Mouse (Mus musculus): ENCODE measurements around the gene H1f0.
A peak's percentile ranks its signal among the peaks of the same experiment; 100 is the strongest.

Gene H1f0

DNA sequence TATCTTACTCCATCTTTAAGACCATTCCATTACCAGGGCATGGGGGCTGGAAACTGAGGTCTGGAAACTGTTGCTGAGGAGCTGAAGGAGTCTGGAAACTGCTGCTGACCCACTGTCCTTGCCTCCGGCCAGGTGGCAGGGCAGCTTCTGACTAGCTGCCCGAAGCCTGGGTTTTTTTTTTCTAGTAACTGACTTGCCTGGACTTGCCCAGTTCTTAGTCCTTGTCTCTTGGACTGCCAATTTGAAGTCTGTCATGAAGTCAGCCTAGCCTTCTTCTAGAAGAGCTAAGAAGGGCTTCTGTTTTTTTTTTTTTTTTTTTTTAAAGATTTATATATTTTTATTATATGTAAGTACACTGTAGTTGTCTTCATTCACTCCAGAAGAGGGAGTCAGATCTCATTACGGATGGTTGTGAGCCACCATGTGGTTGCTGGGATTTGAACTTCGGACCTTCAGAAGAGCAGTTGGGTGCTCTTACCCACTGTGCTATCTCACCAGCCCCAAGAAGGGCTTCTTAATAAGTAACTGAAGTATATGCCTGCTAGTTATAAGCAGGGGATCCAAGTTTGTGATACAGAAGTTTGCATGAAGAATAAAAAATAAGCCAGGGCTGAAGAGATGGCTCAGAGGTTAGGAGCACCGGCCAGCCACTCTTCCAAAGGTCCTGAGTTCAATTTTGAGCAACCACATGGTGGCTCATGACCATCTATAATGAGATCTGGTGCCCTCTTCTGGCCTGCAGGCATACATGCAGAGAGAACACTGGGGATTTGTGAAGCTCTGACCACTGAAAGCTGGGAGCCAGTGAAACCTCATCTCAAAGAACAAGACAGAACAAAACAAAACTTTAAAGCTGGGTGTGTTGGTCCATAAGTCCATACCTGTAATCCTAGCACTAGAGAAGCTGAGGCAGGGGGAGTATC, 43.1 kb downstream of the H1f0 start:
- DNase-seq (ENCODE audit: low read depth, low spot score), result no peak

DNA sequence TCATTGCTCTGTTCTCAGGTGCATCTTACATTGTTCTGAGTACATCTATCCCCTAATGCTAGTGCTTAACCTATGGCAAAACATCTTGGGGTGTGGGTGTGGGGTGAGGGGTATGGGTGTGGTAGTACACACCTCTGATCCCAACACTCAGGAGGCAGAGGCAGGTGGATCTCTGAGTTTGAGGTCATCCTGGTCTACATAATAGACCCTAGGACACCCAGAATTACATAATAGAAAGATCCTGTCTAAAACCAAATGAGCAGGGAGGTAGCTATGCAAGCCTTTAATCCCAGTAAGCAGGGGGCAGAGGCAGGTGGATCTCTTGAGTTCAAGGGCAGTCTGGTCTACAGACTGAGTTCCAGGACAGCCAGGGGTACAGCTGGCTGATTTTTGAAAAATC, 45.5 kb downstream of the H1f0 start:
- DNase-seq (ENCODE audit: low read depth, low spot score), result no peak

DNA sequence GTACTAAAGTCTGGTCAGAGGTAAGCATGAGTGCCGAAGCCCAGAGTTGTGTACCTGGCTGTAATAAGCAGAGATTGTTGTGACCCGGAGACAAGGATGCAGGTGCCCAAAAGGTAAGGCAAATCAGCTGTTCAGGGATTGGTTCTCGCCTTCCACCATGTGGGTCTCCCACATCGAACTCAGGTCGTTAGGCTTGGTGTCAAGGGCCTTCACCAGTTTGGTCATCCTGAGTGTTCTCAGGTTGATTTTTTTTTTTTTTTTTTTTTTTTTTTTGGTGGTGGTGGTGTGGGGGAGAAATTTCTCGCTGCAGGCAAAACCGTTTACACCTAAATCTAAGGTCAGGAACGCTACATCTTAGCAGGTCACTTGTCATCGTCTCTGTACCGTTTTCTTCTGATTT, 46.2 kb downstream of the H1f0 start:
- DNase-seq (ENCODE audit: low read depth, low spot score), result no peak

DNA sequence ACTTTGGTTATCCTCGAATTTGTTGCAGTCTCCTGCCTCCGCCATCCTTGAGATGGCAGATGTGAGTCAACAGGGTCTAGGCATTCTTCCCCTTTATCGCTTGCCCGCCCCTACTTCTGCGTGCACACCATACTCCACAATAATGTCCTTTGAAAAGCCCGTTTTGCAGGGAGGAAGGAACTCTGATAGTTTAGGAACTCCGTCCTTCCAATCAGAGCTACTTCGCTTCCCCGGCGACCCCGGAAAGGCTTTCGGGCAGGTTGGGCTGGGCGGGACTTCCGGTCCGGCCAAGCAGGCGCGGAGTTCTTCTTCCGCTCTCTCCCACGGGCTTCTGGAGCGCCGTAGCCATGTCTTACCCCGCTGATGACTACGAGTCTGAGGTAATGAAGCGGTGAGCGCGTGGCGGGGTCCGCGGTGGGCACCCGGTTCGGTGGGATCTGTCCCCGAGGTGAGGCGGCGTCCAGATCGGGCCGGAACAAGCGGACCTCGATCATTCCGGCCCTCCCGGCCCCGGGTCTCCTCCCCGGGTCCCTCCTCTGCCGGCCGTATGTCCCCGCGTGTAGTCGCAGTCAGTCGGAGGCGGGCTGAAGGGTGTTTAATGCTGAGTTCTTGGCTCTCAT, 46.8 kb downstream of the H1f0 start, which contains the start of gene Eif3l:
Gene Eif3l (plus strand): TSS at position 267 of the 620 bp plus-strand sequence.
- DNase-seq (ENCODE audit: low read depth, low spot score), result peak; percentile 90

DNA sequence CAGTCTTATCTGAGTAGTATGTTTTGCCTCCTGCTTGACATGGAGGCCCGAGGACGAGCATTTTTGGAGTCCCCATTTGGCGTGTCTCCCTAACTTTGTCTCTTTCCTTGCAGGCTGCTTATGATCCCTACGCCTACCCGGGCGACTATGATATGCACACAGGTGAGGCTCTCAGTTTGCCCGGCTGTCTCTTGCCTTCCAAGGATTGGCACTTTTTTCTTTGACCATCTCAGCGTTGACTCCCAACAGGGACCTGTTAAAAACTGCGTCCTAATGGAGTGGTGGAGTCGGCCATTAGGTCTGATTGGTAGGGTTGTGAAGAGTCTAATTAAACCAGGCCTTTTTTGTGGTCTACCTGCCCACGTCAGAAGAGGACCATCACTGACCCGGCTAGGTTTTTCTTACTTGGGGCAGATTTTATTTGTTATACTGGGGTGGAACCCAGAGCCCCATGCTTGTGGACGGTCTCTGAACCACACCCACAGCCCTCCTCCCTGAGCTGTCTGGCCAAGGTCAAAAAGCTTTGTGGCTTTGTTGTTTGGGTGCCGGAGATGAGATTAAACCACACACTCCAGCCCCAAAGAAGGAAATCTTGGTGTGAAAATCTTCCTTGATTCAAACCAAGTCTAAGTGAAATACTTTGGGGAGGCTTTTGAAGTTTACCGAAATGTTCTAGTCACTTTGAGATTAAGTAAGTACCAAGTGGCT, 47.6 kb downstream of the H1f0 start:
- DNase-seq (ENCODE audit: low read depth, low spot score), result no peak

DNA sequence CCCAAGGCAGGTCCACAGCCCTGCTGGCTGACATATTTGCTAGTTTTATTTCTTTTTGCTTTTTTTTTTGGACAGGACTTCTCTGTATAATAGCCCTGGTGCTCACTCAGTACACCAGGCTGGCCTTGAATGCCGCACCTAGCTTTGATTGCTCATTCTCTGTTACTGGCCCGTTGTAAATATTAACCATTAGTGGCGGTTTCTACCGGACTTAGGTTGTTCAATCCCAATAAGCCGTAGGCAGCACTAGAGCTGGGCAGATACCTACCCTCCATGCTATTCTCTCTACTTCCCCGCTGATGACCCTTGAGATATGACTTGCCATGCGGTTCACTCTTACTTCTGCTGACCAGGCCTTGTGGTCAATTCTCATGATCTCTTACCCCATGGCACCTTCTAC, 51.3 kb downstream of the H1f0 start:
- DNase-seq (ENCODE audit: low read depth, low spot score), result no peak

Measured in telencephalon, adult 2 months (tissue).